Mouse (Mus musculus) heart, adult 2 months (tissue): ENCODE results near the gene Ncoa5.

ENCODE experiments used
- EP300 ChIP-seq: fragments of 200-500 bp; IDR thresholded peaks from 2 replicates; pipeline ENCODE4 v1.6.1; 2011; ENCODE audit warnings: low read depth, low read length, control low read depth; ENCODE audit not compliant: insufficient read depth
- POLR2A ChIP-seq: fragments of 200-500 bp; IDR thresholded peaks from 2 replicates; pipeline ENCODE4 v1.6.1; 2011; ENCODE audit warnings: mild to moderate bottlenecking, low read depth, low read length, control low read depth; ENCODE audit not compliant: insufficient read depth

DNA sequence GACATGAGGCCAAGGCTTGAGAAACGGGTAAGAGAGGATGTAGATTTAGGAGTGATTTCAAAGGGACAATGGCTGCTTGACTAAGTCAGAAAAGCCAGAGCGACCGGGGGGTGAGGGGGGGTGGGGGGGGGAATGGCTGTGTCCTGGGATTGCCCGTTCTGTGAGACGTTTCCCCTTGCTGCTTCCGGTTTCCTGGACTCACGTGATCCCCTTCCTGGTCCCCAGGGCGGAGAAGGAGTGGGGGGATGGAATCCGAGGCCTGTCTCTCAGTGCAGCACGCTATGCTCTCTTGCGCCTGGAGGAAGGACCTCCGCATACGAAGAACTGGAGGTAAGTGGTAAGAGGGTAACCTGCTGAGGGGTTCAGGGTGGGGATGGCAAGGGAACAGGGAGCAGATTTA lies 45.9 kb downstream of the Ncoa5 start:
- no peak for TF ChIP-seq POLR2A
- no peak for TF ChIP-seq EP300
